Mouse (Mus musculus) lung, postnatal 4 days (tissue): Measurements from ENCODE around the gene Stradb.
"Not testable (repeated sequence)": the region's sequence is repeated elsewhere in the genome, so short reads cannot be mapped to it uniquely, and the experiment has no call there.

Source experiments
- DNase-seq, 2 experiments: peaks; one replicate each; pipeline ENCODE4 v3.0.0; 2021

The Stradb gene

DNA sequence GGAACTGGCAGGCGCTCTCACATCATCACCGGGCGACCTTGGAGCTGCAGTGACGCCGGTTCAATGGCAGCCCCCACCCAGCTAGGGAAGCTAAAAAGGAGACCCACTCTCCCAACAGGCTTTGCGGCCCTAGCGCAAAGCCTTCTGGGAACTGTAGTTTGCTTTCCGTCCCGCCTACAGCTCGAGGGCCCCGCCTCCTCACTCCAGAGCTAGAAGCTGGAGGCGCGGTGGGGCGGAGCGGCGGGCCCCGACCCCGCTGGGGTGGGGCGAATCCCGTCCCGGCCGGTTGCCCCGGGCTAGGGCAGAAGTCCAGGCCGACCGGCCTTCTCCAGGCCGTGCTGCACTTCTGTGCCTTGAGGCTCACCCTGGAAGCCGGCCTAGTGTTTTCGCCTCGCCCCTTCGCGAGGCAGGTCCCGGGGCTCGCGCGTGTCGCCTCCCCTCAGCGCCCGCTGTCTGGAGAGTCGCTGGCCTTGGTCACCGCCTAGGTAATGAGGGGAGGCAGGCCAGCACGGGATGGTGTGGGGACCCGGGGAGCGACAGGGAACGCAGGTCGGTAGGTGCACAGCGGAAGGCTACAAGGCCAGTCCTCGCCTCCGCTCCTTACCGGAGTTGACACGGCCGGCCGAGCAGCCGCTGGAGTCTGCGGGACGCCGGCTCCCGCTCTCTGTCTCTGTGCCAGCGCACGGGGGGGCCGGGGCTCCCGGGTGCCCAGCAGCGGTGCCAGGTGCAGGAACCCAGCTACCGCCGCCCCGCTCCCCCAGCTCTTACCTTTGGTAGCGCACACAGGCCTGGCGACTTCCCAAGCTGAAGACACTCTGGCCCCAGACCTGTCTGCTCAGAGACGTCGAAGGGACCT, at the start of gene Stradb, which contains the start of gene Trak2:
Gene Stradb, plus strand, starts transcription at position 157 of the 856 bp plus-strand sequence.
Gene Trak2, minus strand, starts transcription at position 65 of the 856 bp plus-strand sequence.
- DNase-seq, result peak; percentile 97

DNA sequence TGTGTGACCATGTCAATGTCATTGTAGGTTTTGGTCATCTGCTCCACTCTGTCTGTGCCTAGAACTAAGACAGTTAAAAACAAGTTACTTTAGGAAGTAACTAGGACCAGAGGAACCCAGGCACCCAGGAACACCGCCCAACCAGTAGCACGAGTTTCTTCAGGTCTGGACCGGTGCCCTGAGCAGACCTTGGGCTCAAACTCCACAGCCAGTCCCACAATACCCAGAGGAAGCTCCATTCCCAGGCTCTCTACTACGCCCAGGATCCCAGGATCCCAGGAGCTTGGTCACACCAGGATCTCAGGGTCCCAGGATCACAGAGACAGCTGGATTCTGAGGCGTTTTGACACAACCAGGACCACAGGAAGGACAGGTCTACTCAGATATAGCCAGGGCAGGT, 46.7 kb upstream of the Stradb start:
- no peak for DNase-seq

DNA sequence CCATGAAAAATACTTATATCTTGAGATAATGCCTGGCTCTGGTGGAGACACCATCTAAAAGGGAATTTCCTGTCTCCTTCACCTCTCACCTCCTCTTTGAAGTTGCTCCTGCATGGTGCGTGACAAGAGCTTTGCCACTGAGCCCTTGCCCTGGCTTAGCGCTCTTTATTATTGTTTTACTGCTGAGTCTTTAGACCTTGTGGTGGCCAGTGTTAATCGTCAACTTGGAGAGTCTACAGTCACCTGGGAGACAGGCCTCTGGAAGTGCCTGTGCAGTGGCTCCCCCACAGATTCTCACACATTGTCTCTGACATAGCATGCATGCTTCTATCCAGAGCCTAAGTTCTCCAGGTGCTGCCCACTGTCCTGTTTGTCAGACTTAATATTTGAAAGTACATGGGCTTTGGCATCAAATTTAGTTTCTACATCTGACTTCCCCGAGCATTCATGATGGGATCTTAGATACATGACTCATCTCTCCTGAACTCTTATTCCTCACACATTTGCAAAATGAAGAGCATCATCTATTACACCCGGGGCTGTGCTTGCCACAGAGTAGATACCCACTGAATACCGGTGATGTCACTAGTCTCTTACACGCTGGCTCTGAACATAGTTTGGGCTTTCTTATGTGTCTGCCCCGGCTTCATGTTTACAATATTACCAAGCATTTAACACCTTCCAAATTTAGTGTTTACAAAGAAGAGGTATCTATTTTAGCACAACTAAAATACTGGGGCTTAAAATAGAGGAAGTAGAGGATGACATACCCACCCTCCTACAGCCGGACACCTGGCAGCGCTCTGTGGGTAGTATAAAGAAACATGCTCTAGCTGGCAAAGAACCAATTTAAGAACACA, 36.3 kb upstream of the Stradb start:
- DNase-seq, result no peak

- DNase-seq, result no peak
These were observed 35.7 kb upstream of the Stradb start for GRCm38 (mm10) chr1:58937606-58938099.

DNA sequence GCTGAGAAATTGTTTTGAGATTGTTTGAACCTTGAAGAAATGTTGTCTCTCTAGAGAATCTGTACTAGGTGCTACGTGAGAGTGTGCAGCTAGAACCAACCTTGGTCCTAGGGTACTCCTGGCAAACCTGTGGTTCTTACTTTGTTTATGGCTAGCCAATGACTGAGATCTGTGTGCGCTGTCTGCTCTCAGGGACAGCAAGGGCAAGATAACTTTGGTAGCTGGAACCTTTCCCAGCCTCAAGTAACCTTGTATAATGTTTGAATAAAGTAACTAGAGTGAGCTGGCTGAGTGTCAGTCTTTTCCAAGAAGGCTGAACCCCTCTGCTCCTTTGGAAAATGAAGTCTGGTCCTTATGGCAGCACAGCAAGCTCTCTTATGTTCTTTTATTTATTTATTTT, 27.8 kb upstream of the Stradb start:
- DNase-seq, result no peak

GRCm38 (mm10) chr1:58945960-58946670, 27.2 kb upstream of the Stradb start:
- no peak for DNase-seq

DNA sequence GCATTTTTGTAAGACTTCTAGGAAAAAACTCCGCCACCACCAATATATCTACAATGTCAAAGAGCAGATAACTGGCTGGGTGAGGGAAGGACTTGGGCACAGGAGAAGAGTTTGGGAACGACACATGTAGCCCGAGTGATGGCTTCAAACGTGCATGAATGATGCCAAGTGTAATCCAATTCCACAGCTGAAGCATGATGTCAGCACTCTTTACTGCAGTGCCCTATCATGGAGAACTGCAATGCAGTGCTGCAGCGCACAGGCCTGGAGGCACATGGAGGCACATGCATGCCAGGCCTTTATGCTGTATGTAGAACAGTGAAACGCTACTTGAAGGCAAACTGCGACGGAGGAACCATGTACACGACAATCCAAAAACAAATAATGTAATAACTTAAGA, 26.6 kb upstream of the Stradb start:
- DNase-seq, result no peak

- DNase-seq, result no peak
These were observed 23.7 kb upstream of the Stradb start for GRCm38 (mm10) chr1:58949561-58950106.

- peak; percentile 56 to 67 for DNase-seq
These were observed 22.2 kb upstream of the Stradb start for GRCm38 (mm10) chr1:58950899-58951648.

DNA sequence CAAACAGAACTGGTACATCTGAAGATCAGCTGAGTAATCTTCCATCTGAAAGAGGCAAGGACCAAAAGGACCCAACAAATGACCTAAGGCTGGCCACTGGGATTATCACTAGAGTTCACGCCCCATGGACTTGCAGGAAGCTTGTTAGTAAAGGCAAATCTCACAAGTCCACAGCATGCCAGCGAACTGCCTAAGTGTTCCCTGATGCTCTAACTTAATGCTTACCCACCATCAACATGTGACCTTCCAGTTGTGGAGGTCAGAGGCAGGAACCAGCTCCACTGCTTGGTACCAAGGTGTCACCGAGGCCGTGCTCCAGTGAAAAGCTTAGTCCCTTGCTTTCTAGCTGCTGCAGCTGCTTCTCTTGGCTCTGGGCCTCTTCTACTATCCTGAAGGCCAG, 21.5 kb upstream of the Stradb start:
- no peak for DNase-seq

GRCm38 (mm10) chr1:58952526-58952925, 20.8 kb upstream of the Stradb start:
- DNase-seq, result no peak

DNA sequence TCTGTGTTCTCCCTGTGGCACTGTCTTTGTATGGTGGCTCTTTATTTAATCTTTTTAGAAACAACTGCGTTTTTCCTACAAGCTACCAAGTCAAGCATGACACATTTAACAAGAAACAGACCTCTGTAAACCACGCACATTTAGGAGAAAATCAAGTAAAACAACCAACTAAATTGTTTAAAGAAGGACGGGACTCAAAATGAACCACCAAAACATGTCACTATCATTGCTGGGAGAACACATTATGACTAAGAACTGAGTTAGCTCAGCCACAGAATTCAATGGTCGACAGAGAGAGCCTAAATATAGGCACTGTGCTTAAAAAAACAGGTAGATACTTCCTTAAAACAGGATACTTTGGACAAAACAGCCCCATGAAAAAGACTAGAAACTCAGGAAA, 20.3 kb upstream of the Stradb start:
- no peak for DNase-seq

DNA sequence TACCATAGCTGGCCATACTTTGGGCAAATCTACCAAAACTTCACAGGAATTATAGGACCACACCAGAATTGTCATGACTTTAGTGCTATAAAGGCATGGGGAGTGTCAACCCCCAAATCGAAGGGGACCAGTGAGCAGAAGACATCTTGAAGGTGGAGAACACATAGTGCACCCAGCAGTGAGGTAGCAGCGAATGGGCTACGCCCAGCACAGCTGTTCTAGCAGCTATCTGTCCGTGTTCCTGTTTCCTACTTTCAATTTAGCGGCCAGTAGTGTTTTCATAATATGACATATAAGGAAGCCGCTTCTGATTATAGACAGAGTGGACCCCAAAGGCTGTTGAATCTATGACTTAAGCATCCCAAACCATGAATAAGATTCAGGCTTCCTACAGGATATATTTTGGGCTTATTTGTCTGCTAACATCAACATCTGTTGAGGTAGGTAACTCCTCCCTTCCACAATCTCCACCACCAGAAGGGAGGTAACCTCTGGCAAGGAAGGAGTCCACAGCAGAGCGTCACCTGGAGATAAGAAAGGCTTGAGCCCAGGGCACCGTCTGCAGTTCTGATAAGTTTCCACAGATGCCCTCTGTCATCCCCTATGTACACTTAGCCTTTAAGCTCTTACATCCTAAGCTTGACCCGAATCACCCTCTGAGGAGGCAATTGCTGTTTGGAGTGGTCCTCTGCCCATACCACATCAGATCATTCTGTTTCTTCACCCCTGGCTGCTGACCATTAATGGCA, 19.5 kb upstream of the Stradb start:
- peak in 1 of 2 experiments; percentile 22 for DNase-seq

DNA sequence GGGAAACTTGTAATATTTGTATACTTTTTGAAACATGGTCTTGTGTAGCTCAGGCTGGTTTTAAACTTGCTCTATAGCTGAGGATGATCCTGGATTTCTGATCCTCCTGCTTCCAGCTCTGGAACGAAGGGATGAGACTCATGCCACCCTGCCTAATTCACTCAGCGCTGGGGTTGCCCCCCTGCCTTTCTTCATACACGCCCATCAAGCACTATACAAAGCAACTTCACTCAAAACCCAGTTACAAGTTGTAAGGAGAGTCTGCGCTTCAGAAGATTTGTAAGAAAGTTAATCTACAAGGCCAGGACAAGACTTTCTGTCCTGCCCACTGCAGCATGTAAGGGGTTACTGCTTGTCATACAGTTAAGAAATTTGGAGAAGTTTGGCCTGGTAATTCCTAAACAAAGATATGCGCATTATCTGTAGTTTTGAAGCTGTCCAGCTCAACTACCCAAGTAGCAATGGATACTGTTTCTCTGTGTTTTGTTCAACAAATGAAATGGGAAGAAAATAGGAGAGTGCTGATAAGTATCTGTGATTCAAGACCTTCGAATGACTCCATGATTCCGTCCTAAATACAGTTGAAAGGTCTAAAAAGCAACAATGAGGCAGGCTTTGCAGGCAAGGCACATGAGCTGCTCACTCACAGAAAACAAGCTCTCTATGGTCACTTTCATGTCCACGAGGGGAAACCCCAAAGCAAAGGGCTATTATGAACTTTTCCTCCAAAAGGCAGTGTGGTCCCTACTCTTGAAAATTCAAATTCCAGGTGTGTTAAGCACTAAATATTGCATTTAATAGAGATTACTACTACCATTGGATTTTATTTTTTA, 18.5 kb upstream of the Stradb start:
- DNase-seq, result no peak

GRCm38 (mm10) chr1:58955716-58956115, 17.6 kb upstream of the Stradb start:
- no peak for DNase-seq

DNA sequence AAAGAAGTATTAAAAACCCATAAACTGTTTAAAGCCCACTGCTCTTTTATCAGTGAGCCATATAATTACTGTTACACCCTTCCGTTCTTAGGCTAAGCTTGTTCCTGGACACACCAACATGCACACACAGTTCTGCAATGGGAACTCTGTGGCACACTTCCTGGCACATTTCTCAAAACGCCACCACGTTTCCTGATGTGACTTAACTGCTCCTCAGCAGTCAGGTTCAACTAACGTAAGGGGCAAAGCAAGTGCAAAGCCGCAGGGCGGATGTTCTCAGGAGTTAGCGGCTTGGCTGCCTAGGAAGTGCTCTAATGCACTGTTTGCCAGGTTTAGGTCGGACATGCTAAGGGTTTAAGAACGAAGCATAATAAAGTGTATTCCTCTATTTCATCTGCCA, 17.1 kb upstream of the Stradb start:
- peak; percentile 59 to 67 for DNase-seq

- DNase-seq, result no peak
These were observed 15.4 kb upstream of the Stradb start for GRCm38 (mm10) chr1:58957931-58958330.

- not testable (repeated sequence) for DNase-seq
These were observed 14.4 kb upstream of the Stradb start for GRCm38 (mm10) chr1:58958789-58959526.

DNA sequence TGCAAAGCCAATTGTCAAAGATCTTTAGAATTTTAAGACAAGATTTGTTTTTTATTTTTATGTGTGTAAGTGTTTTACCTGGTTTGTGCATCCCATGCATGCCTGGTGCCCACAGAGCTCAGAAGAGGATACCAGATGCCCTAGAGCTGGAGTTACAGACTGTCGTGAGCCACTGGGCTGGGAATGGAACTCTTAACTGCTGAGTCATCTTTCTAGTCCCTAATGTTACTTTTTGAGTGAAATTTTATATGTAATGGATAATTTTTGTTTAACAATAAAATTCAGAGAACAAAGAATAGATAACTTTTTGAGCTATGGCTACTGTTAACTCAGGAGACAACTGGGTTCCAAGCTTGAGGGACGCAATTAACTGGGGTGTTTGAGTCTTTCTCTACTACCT, 13.6 kb upstream of the Stradb start:
- no peak for DNase-seq
